Mouse (Mus musculus) heart, adult 2 months (tissue): ENCODE measurements around the gene Tm9sf2.

Source experiments
- CTCF ChIP-seq: fragments of 200-600 bp; IDR thresholded peaks from 2 replicates; pipeline ENCODE4 v1.8.1; 2022; ENCODE audit warnings: antibody characterized with exemption, mild to moderate bottlenecking, moderate library complexity
- POLR2A ChIP-seq: fragments of 200-500 bp; IDR thresholded peaks from 2 replicates; pipeline ENCODE4 v1.6.1; 2011; ENCODE audit warnings: mild to moderate bottlenecking, low read depth, low read length, control low read depth; ENCODE audit not compliant: insufficient read depth

- TF ChIP-seq CTCF (no peak), POLR2A (no peak)
These were observed 43.2 kb upstream of the Tm9sf2 start for GRCm38 (mm10) chr14:122063599-122063998.
